Mouse (Mus musculus): Measurements from ENCODE around the gene Ceacam3.
"Not testable (repeated sequence)": the region's sequence is repeated elsewhere in the genome, so short reads cannot be mapped to it uniquely, and the experiment has no call there.

The Ceacam3 gene

GRCm38 (mm10) chr7:17149931-17150330, at the start of gene Ceacam3:
Gene Ceacam3 (plus strand): TSS chr7:17150282.
- DNase-seq: no peak

- DNase-seq: not testable (repeated sequence)
These were observed 48.5 kb upstream of the Ceacam3 start for GRCm38 (mm10) chr7:17101631-17102030.

GRCm38 (mm10) chr7:17135307-17135706, 14.8 kb upstream of the Ceacam3 start:
- no peak for DNase-seq

GRCm38 (mm10) chr7:17155634-17156033, 5.6 kb downstream of the Ceacam3 start:
- DNase-seq: no peak

GRCm38 (mm10) chr7:17156885-17157677, 7.0 kb downstream of the Ceacam3 start:
- DNase-seq: no peak

- no peak for DNase-seq
These were observed 8.9 kb downstream of the Ceacam3 start for GRCm38 (mm10) chr7:17159011-17159410.

- DNase-seq: no peak
These were observed 21.7 kb downstream of the Ceacam3 start for GRCm38 (mm10) chr7:17171827-17172226.

GRCm38 (mm10) chr7:17203177-17203576, 53.1 kb downstream of the Ceacam3 start, which contains the start of gene Psg29:
Gene Psg29 (plus strand): TSS chr7:17203477.
- no peak for DNase-seq

- DNase-seq: no peak
These were observed 55.6 kb downstream of the Ceacam3 start for GRCm38 (mm10) chr7:17205530-17206184.

Data from layer of hippocampus, adult 9-11 months (tissue).